Mouse (Mus musculus) bone marrow macrophage, adult 2 months (primary cell): ENCODE data around the gene Ust.

ENCODE experiments used
- CTCF ChIP-seq: IDR thresholded peaks from 2 replicates; pipeline ENCODE4 v1.5.1; 2012; ENCODE audit warnings: low read depth, mild to moderate bottlenecking, low read length, moderate library complexity
- POLR2A ChIP-seq: IDR thresholded peaks from 2 replicates; pipeline ENCODE4 v1.6.1; 2012; ENCODE audit warnings: mild to moderate bottlenecking, low read depth, low read length, borderline replicate concordance

GRCm38 (mm10) chr10:8196300-8196699, 322.3 kb downstream of the Ust start:
- peak; percentile 54 for TF ChIP-seq CTCF
- no peak for TF ChIP-seq POLR2A
